Mouse (Mus musculus): ENCODE measurements at regions not wholly inside any gene's neighbourhood (a gene's known extent, or its start where the extent isn't known, plus 50 kb on each side); places are given as distances from the start of the nearest gene placed in this dataset.

DNA sequence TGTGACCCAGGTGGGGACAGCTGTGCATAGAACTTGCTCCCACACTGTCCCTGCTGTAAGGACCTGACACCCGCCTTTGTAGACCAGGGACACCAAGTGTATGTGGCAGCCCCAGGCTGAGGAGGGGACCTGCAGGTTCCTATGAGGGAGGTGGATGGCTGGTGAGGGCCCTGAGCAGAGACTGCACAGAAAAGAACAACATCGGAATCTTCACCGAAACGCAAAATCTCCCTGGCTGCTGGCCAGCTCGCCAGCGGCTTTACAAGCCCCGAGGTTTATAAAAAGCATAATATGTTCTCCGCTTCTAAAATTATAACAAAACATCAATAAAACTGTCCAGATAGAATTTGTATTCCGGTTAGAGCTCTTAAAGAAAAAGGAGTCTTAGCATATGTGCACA lies 68.9 kb upstream of the Irs2 start:
- H3K27ac ChIP-seq, result no peak overlapping the region
- H3K4me3 ChIP-seq (ENCODE audit: inconsistent target), result no peak overlapping the region
- 90% methylated on average over 9 of the region's 9 CpGs for WGBS (ENCODE audit: missing documents)
- H3K36me3 ChIP-seq (ENCODE audit: inconsistent target), result no peaks in the 10 kb centered on the region
- no peaks in the 10 kb centered on the region for H3K79me2 ChIP-seq (ENCODE audit: inconsistent target)

DNA sequence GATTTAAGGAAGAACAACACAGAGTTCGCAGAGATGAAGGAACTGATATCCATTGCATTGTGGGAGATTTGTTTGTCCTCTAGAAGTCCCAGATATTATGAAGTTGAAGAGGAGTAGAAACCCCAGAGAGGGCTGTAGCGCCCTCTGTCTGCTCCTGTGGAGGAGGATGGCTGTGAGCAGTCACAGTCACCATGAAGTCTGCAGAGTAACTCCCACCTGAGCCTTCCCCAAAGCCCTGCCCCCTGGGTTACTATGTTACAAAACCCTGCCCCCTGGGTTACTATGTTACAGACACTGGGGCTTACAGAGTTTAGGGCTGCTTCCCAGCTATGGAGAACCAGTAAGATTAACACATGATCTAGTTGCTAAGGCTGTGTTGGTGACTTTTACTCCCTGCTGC lies 62.9 kb upstream of the Irs2 start:
- Histone ChIP-seq H3K27ac (no peak overlapping the region), H3K36me3 (ENCODE audit: inconsistent target) (no peaks in the 10 kb centered on the region), H3K4me3 (ENCODE audit: inconsistent target) (no peak overlapping the region), H3K79me2 (ENCODE audit: inconsistent target) (no peaks in the 10 kb centered on the region)
- 70% methylated on average over 2 of the region's 2 CpGs for WGBS (ENCODE audit: missing documents)

DNA sequence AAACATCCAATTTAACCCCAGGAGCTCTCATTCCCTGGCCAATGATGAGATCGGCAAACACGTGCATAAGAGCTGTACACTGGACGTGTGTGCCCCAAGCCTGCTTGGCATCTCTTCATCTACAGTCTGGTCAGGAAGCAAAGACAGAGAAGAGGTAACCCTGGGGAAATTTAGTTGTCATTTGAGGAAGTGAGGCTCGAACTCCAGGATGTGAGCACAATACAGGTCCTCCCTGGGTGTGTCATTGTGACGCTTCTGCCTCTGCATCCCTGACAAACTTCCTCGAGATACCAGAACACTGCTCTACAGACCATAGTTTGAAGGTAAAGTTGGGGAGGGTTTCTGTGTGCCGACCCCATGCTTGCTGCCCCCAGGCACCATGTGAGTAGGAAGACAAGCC lies 59.2 kb upstream of the Irs2 start:
- 50% methylated on average over 7 of the region's 7 CpGs for WGBS (ENCODE audit: missing documents)
- no peak overlapping the region for H3K27ac ChIP-seq
- no peak overlapping the region for H3K4me3 ChIP-seq (ENCODE audit: inconsistent target)
- H3K79me2 ChIP-seq (ENCODE audit: inconsistent target), result no peaks in the 10 kb centered on the region
- H3K36me3 ChIP-seq (ENCODE audit: inconsistent target), result no peaks in the 10 kb centered on the region

DNA sequence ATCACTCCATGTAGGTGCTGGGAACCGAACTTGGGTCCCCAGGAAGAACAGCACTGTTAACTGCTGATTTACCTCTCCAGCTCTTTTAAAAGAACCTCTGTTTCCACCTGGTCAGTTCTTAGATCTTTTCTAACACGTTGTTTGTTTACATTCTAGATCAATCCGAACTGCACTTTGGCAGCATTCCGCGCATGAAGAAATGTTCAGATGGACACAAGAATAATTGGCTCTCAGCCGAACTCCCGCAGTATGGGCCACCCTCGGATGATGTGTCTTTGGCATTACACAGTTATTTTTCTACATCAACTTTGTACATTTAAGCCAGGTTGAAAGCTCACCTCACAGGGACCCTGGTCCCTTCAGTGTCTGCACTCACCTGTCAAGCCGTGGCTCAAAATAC lies 57.7 kb upstream of the Irs2 start:
- no peaks in the 10 kb centered on the region for H3K36me3 ChIP-seq (ENCODE audit: inconsistent target)
- no peak overlapping the region for H3K27ac ChIP-seq
- H3K79me2 ChIP-seq (ENCODE audit: inconsistent target), result no peaks in the 10 kb centered on the region
- H3K4me3 ChIP-seq (ENCODE audit: inconsistent target), result no peak overlapping the region
- 93% methylated on average over 9 of the region's 9 CpGs for WGBS (ENCODE audit: missing documents)

DNA sequence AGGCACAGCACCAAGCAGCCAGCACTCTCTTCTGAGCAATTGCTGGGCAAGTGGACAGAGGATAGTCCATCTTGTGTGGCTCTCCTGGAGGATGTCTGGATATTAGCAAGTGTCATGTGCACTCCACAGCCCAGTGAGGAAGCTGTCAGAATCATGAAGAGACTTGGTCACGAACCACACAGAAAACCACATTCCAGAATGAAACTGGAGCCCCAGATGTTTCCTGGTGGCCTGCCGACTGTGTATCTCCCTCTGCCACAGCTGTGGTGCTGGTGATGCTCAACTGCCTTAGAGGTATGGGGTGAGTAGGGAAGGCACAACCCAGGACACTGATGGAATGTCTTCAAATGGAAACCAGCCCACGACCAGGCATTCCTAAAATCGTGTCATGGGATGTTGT lies 57.0 kb upstream of the Irs2 start:
- no peak overlapping the region for H3K4me3 ChIP-seq (ENCODE audit: inconsistent target)
- H3K27ac ChIP-seq, result no peak overlapping the region
- WGBS (ENCODE audit: missing documents), result 21% methylated on average over 4 of the region's 4 CpGs
- no peaks in the 10 kb centered on the region for H3K36me3 ChIP-seq (ENCODE audit: inconsistent target)
- no peaks in the 10 kb centered on the region for H3K79me2 ChIP-seq (ENCODE audit: inconsistent target)

DNA sequence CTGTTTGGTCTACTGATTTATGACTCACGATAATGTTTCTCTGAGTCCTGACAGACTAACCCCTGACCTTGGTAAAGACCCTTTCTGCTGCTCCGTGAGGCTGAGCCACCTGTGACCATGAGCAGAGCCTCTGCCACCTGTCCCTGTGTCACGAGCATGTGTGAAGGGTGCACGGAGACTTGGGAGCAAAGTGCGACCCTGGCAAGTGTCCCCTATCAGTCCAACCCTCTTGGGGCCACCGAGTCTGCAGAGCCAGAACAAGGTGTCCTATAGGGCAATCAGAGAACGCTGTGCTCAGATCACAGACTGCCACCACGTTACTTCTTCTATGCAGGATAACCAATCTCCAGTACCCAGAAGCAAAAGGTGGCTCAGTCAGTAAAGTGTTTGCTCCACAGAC lies 54.8 kb upstream of the Irs2 start:
- Histone ChIP-seq H3K79me2 (ENCODE audit: inconsistent target) (no peaks in the 10 kb centered on the region), H3K36me3 (ENCODE audit: inconsistent target) (no peaks in the 10 kb centered on the region), H3K4me3 (ENCODE audit: inconsistent target) (no peak overlapping the region), H3K27ac (no peak overlapping the region)
- WGBS (ENCODE audit: missing documents), result 95% methylated on average over 8 of the region's 8 CpGs

DNA sequence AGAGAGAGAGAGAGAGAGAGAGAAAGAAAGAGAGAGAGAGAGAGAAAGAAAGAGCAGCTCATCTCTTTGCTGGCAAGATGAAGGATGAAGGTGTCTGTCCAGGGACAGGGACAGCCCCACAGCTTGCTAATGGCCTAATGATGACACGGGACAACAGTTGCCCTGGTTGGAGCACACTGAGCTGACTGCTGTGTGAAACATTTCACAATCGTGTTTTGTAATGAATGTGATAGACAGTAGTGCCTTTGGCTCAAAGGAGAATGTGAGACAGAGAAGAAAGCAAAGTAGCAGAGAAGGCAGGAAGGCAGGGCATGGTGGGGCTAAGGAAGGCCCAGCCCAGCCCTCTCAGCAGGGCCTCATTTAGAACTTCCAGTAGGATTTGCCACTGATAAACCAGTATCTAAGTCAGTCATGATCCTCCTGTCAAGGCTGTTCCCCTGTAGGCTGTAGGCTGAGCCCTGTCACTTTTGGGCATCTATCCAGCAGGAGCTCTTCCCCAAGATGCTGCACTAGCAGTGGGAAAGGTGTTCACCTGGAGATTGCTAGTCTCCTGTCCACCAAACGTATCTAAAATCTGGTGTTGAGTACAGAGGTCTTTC lies 54.2 kb upstream of the Irs2 start:
- H3K79me2 ChIP-seq (ENCODE audit: inconsistent target), result no peaks in the 10 kb centered on the region
- H3K36me3 ChIP-seq (ENCODE audit: inconsistent target), result no peaks in the 10 kb centered on the region
- no peak overlapping the region for H3K4me3 ChIP-seq (ENCODE audit: inconsistent target)
- no peak overlapping the region for H3K27ac ChIP-seq
- WGBS (ENCODE audit: missing documents), result 60% methylated on average over 3 of the region's 3 CpGs

DNA sequence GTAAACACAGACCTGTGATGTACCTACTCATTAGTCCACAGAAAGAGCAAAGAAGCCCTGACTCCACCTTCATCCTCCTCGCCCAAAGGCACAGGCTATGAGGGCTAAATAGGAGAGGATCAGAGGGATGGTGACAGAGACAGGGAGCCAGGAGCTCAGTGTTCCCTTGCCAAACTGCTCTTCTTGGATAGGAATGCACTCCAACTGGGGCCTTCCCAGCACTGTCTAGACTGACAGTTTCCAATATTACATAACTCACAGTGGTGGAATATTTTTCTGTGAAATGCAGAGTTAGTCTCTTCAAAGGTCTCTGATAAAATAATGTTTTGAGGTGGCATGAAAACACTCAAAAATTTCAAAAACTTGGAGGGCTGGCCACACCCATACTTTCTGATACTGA lies 53.5 kb upstream of the Irs2 start:
- Histone ChIP-seq H3K27ac (no peak overlapping the region), H3K4me3 (ENCODE audit: inconsistent target) (no peak overlapping the region), H3K36me3 (ENCODE audit: inconsistent target) (no peaks in the 10 kb centered on the region), H3K79me2 (ENCODE audit: inconsistent target) (no peaks in the 10 kb centered on the region)
- 100% methylated on average over 1 of the region's 1 CpGs for WGBS (ENCODE audit: missing documents)

DNA sequence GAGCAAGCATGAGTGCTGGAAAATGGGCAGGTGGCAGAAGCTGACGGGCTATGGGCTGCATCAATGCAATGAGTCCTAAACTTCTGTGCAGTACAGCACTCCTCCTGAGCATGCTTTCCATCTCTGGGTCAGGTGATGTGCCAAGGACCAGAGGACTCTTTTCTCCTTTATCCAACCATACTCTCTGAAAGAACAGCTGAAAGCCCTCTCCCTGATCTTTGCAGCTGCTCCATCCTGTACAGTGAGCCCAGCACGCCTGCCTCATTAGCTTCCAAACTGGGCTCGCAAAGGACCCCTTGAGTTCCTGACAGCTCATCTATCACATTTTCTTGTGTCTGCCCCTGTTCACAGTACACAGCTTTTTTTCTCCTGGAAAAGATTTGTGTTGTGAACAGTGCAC lies 52.3 kb upstream of the Irs2 start:
- Histone ChIP-seq H3K79me2 (ENCODE audit: inconsistent target) (no peaks in the 10 kb centered on the region), H3K4me3 (ENCODE audit: inconsistent target) (no peak overlapping the region), H3K36me3 (ENCODE audit: inconsistent target) (no peaks in the 10 kb centered on the region), H3K27ac (no peak overlapping the region)
- 100% methylated on average over 3 of the region's 3 CpGs for WGBS (ENCODE audit: missing documents)

DNA sequence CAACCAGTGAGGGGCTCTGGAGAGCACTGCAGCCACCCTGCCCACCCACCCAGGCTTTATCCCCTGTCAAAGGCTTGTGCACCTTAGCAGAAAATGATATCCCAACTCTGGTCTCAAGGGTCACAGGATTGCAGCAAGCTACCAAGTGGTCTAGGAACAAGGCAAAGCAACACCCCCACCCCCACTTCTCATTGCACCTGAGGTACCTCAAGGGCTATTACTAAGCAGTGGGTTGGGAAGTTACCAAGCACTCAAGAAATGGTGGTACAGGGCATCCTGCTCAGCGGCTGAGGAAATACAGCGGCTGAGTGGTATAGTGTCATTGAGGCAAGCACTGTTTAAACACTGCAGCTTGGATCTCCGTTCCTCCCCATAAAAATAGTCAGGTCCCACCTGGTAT lies 50.1 kb upstream of the Irs2 start:
- no peak overlapping the region for H3K4me3 ChIP-seq (ENCODE audit: inconsistent target)
- no peak overlapping the region for H3K27ac ChIP-seq
- no peaks in the 10 kb centered on the region for H3K36me3 ChIP-seq (ENCODE audit: inconsistent target)
- no peaks in the 10 kb centered on the region for H3K79me2 ChIP-seq (ENCODE audit: inconsistent target)
- 84% methylated on average over 3 of the region's 3 CpGs for WGBS (ENCODE audit: missing documents)
